Mouse (Mus musculus) neural tube, embryonic 13.5 days (tissue): ENCODE measurements around the gene B3gnt8. TPM values are rescaled to one million over a fixed set of nuclear protein-coding genes. Genes with fewer than 3 reads are reported as not detected.

Experiments
- ATAC-seq: fragments of 200-750 bp; cut with Nextera tagmentation; 2 replicates; pipeline ENCODE4 v1.8.0; 2017; ENCODE audit warnings: low read depth, mild to moderate bottlenecking, moderate TSS enrichment, moderate library complexity
- H3K27ac ChIP-seq: fragments of 300-500 bp; sonication (generic); replicated peaks from 2 replicates; pipeline ENCODE4 v1.5.1; 2015; ENCODE audit warnings: moderate library complexity, mild to moderate bottlenecking, inconsistent platforms
- H3K27me3 ChIP-seq: fragments of 300-500 bp; sonication (generic); 2 replicates; pipeline ENCODE4 v1.6.1; 2015; ENCODE audit warnings: mild to moderate bottlenecking, inconsistent platforms
- H3K36me3 ChIP-seq: fragments of 300-500 bp; sonication (generic); 2 replicates; pipeline ENCODE4 v1.6.1; 2015; ENCODE audit warnings: mild to moderate bottlenecking, inconsistent platforms
- H3K4me1 ChIP-seq: fragments of 300-500 bp; sonication (generic); replicated peaks from 2 replicates; pipeline ENCODE4 v1.6.1; 2015; ENCODE audit warnings: inconsistent platforms
- H3K4me2 ChIP-seq: fragments of 300-500 bp; sonication (generic); 2 replicates; pipeline ENCODE4 v1.6.1; 2015; ENCODE audit warnings: inconsistent platforms, mild to moderate bottlenecking, moderate library complexity
- H3K4me3 ChIP-seq: fragments of 300-500 bp; sonication (generic); 2 replicates; pipeline ENCODE4 v1.5.1; 2015; ENCODE audit warnings: mild to moderate bottlenecking, inconsistent platforms
- H3K9ac ChIP-seq: fragments of 300-500 bp; sonication (generic); 2 replicates; pipeline ENCODE4 v1.6.1; 2015; ENCODE audit warnings: moderate library complexity, mild to moderate bottlenecking, inconsistent platforms
- H3K9me3 ChIP-seq: fragments of 300-500 bp; sonication (generic); 2 replicates; pipeline ENCODE4 v1.6.1; 2016; ENCODE audit warnings: inconsistent platforms
- WGBS: fragments of 180-500 bp; shearing (Covaris S2); methylation state at CpG from one replicate; pipeline ENCODE4 v1.1.7; 2015; 5-methylcytosine and 5-hydroxymethylcytosine counted together
- polyA plus RNA-seq: library from polyadenylated mRNA; unstranded; fragments of >200 nt; fragmentation: Nextera tagmentation; extraction: Ambion mirVana; gene quantifications from 2 replicates; pipeline ENCODE4 v1.2.1, GENCODE M21; 2015

B3gnt8 gene
- polyA plus RNA-seq, 1 experiment from 2014 or later, result 6.3 TPM

DNA sequence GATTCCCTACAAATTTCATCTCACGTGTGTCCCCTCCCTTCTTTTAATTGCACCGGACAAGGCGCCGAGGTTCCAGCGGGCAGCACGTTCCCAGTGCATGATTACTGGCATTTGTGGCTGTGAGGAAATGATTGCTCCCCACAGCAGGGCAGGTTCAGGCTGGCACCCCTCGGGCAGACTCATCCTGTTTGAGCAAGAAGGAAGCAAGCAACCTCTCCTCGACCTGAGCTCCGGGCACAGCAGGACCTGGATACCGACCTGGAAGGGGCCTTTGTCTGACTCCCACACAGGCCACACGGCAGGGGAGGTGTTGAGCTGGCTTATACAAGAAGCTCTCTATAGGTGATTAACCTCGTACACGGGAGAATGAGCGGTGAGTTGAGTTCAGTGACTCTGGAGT is 18.6 kb downstream of the B3gnt8 start:
- Histone ChIP-seq H3K36me3 (peaks cover 15% of the 10 kb centered on the region), H3K9me3 (no peaks in the 10 kb centered on the region), H3K4me1 (no peaks in the 10 kb centered on the region), H3K9ac (0 out of 2 replicates have a peak overlapping the region, but pooled peaks have one; percentile 13), H3K27me3 (no peaks in the 10 kb centered on the region), H3K4me3 (no peak overlapping the region), H3K4me2 (no peak overlapping the region), H3K27ac (no peak overlapping the region)
- no peak for ATAC-seq
- 67% methylated on average over 14 of the region's 14 CpGs for WGBS

DNA sequence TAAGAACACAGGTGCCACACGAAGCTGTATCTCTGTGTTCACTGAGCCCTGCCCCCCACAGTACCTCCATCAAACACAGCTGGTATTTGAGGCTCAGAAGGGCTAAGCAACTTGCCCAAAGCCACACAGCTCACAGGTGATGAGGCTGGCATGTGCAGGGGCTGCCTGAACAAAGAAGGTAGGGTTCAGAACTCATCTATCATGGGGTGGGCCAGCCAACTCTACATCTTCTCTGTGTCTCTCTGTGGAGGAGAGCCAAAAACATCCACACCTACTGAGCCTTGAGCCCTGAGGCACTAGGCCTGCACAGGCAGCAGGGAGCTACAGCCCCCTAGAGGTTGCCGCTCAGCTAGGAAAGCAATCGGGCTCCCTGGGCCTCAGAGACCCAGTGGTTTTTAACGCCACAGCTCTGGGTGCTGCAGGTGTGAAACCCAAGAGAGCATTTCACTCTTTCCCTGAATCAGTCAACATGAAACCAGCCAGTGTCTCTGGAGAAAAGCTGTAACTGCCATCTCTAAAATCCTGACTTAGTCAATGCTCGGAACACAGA is 21.2 kb downstream of the B3gnt8 start:
- H3K4me3 ChIP-seq, result no peak overlapping the region
- ATAC-seq, result no peak

DNA sequence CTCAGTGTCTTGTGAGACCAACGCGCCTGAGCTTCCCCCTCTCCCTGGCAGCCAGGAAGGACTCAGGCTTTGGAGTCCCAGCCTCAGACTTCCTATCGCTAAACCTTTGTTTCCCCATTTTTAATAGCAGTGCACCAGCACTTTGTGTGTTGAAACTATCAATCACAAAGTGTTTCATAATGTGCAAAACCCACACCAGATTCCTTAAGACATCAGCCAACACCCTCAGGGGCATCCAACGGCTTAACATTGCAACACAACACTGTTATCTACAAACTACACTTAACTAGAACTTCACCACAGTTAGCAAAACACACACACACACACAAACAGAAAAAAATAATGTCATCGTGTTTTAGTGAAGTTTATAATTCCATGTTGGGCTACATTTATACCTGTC is 23.4 kb downstream of the B3gnt8 start:
- no peak overlapping the region for H3K27ac ChIP-seq
- 87% methylated on average over 5 of the region's 5 CpGs for WGBS
- no peaks in the 10 kb centered on the region for H3K4me1 ChIP-seq
- ATAC-seq, result no peak
- no peak overlapping the region for H3K9ac ChIP-seq
- 0 out of 2 replicates have a peak, but pooled peaks cover 6% of the 10 kb centered on the region for H3K36me3 ChIP-seq
- no peaks in the 10 kb centered on the region for H3K27me3 ChIP-seq
- H3K4me3 ChIP-seq, result no peak overlapping the region
- no peak overlapping the region for H3K4me2 ChIP-seq
- no peaks in the 10 kb centered on the region for H3K9me3 ChIP-seq

More for the DNA sequence above, 21.2 kb downstream of the B3gnt8 start:
- Histone ChIP-seq H3K36me3 (0 out of 2 replicates have a peak, but pooled peaks cover 6% of the 10 kb centered on the region), H3K27me3 (no peaks in the 10 kb centered on the region), H3K9me3 (no peaks in the 10 kb centered on the region), H3K27ac (no peak overlapping the region), H3K4me2 (no peak overlapping the region), H3K9ac (no peak overlapping the region), H3K4me1 (no peaks in the 10 kb centered on the region)
- WGBS, result 56% methylated on average over 5 of the region's 5 CpGs

GRCm38 (mm10) chr7:25651281-25651680 is 24.8 kb downstream of the B3gnt8 start:
- no peak for ATAC-seq
- Histone ChIP-seq H3K4me2 (no peak overlapping the region), H3K27ac (no peak overlapping the region), H3K4me1 (peaks cover 4% of the 10 kb centered on the region; the same call in 1 of the 2 replicates), H3K9ac (no peak overlapping the region), H3K9me3 (no peaks in the 10 kb centered on the region), H3K4me3 (no peak overlapping the region), H3K27me3 (no peaks in the 10 kb centered on the region), H3K36me3 (0 out of 2 replicates have a peak, but pooled peaks cover 6% of the 10 kb centered on the region)
- WGBS, result 82% methylated on average over 8 of the region's 8 CpGs

DNA sequence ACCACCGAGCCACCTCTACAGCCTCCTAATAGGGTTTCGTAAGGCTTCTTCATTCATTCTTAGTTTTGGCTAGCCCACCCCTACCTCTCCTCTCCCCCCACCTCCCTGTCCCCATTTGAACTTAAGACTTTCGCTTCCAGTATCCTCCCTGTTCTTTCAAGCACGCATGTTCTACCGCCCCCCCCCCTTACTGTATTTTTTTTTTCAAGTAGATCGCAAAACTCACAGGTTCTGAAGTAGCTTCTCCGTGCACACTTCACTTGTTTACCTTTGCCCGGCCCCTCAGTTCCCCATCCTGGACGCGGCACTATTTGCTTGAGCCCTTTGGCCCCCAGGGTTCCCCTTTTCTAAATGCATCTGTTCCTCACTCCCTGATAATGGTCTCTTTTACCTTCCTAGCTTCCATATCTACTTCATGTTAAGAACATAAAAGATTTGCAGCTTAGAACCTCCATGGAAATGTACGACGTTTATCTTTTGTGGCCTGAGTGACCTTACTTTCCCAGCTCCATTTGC is 25.8 kb downstream of the B3gnt8 start:
- Histone ChIP-seq H3K4me3 (no peak overlapping the region), H3K9ac (no peak overlapping the region), H3K27ac (no peak overlapping the region), H3K4me1 (peaks cover 14% of the 10 kb centered on the region), H3K36me3 (0 out of 2 replicates have a peak, but pooled peaks cover 6% of the 10 kb centered on the region), H3K27me3 (no peaks in the 10 kb centered on the region), H3K9me3 (no peaks in the 10 kb centered on the region), H3K4me2 (no peak overlapping the region)
- 91% methylated on average over 12 of the region's 12 CpGs for WGBS
- ATAC-seq, result no peak

DNA sequence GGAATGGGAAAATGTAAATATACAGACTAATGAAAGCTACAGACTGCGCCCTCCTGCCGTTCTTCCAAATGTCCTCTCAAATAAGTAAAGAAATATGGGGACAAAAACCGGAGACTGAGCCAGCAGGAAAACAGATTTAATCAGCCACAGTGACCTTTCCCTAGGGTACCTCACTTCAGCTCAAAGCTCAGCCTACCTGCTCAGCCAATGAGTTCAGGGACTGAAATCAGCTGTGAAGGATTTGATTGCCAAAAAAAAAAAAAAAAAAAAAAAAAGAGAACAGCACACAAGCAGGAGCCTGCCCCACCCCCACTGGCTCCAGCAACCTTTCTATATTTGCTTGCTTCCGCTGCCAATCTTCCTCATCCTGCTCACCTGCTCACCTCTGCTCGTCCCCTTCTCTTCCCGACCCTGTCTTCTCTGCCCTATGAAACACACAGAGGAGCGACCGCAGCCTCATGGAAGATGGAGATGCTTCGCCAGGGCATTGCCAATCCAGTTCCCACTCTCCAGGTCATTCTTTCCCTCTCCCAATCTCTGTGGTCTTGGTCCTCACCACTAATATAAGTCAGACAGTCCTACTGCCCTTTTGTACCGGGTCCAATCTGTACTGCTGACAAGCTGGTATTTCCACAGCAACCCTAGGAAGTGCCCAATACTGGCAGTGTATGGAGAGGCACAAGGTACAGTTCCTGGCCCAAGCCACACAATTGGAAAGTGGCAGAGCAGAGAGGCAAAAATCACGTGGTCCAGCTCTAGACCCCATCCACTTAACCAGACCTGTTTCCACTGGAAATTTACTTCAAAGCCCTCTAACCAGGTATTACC is 29.4 kb downstream of the B3gnt8 start:
- 0 out of 2 replicates have a peak, but pooled peaks cover 6% of the 10 kb centered on the region for H3K36me3 ChIP-seq
- WGBS, result 81% methylated on average over 11 of the region's 11 CpGs
- ATAC-seq, result no peak
- H3K4me3 ChIP-seq, result no peak overlapping the region
- no peaks in the 10 kb centered on the region for H3K9me3 ChIP-seq
- no peak overlapping the region for H3K27ac ChIP-seq
- peaks cover 36% of the 10 kb centered on the region for H3K4me1 ChIP-seq
- no peak overlapping the region for H3K9ac ChIP-seq
- H3K27me3 ChIP-seq, result no peaks in the 10 kb centered on the region
- no peak overlapping the region for H3K4me2 ChIP-seq

DNA sequence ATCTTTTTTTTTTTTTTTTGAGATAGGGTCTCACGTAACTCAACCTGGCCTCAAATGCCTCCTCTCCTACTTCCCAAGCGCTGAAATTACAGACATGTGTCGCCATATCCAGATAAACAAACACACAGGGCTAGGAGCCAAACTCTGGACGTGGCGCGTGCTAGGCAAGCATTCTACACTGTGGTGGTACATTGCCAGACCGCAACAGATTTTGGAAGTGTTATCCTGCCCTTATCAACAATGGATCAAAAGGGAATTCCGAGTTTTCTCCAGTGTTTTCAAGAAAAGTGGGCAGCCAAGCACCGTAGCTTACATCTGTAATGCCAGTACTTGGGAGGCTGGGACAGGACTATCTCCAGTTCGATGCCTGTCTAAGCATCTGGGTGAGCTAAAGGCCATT is 31.3 kb downstream of the B3gnt8 start:
- peak overlapping the region; percentile 58 for H3K4me3 ChIP-seq

GRCm38 (mm10) chr7:25658657-25659472 is 32.4 kb downstream of the B3gnt8 start, which contains the start of the genes Bckdha and Exosc5:
TSS of gene Bckdha (minus strand) at chr7:25658981.
TSS of gene Exosc5 (plus strand) at chr7:25659164.
- peaks cover 11% of the 10 kb centered on the region for H3K36me3 ChIP-seq
- under 1% methylated on average over 50 of the region's 50 CpGs for WGBS
- peak within 1 kb of the TSS; percentile 69 for H3K27ac ChIP-seq
- H3K4me2 ChIP-seq, result peak within 1 kb of the TSS; percentile 93
- H3K4me3 ChIP-seq, result peak within 1 kb of the TSS; percentile 58
- H3K9ac ChIP-seq, result peak within 1 kb of the TSS; percentile 73
- ATAC-seq, result peak; percentile 99
- H3K9me3 ChIP-seq, result no peaks in the 10 kb centered on the region
- H3K4me1 ChIP-seq, result peaks cover 36% of the 10 kb centered on the region
- H3K27me3 ChIP-seq, result no peaks in the 10 kb centered on the region

More for the DNA sequence above, 31.3 kb downstream of the B3gnt8 start:
- Histone ChIP-seq H3K27ac (no peak overlapping the region), H3K27me3 (no peaks in the 10 kb centered on the region), H3K4me2 (peak overlapping the region; percentile 93), H3K9me3 (no peaks in the 10 kb centered on the region), H3K4me1 (peaks cover 36% of the 10 kb centered on the region), H3K9ac (peak overlapping the region; percentile 72), H3K36me3 (peaks cover 4% of the 10 kb centered on the region)
- no peak for ATAC-seq
- 38% methylated on average over 10 of the region's 10 CpGs for WGBS

DNA sequence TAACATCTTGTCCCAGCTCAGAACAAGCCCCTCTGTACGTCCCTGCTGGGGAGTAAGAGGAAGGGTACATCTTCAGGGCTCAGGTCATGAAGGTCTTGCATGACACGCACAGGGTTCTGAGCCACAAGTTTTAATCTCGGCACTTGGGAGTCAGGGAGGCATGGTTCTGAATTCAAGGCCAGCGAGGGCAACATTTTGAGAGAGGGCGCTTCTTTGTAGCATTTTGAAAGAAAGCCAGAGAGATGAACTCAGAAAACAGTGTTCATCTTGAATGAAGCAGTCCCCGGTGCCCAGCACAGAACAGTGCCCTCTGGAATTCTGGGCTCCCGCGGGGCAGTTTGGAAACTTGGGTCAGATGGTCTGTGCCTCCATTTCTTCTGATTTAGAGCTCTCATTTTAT is 39.9 kb downstream of the B3gnt8 start:
- H3K9ac ChIP-seq, result no peak overlapping the region
- no peaks in the 10 kb centered on the region for H3K27me3 ChIP-seq
- peaks cover 66% of the 10 kb centered on the region for H3K36me3 ChIP-seq
- no peak for ATAC-seq
- H3K4me3 ChIP-seq, result no peak overlapping the region
- H3K4me1 ChIP-seq, result no peaks in the 10 kb centered on the region
- H3K4me2 ChIP-seq, result no peak overlapping the region
- no peak overlapping the region for H3K27ac ChIP-seq
- WGBS, result 93% methylated on average over 8 of the region's 8 CpGs
- no peaks in the 10 kb centered on the region for H3K9me3 ChIP-seq

GRCm38 (mm10) chr7:25669158-25669557 is 42.7 kb downstream of the B3gnt8 start:
- Histone ChIP-seq H3K36me3 (peaks cover 52% of the 10 kb centered on the region), H3K9me3 (no peaks in the 10 kb centered on the region), H3K4me1 (no peaks in the 10 kb centered on the region), H3K27me3 (peaks cover 12% of the 10 kb centered on the region), H3K4me3 (no peak overlapping the region), H3K4me2 (no peak overlapping the region), H3K9ac (no peak overlapping the region), H3K27ac (no peak overlapping the region)
- ATAC-seq, result no peak
- 84% methylated on average over 10 of the region's 10 CpGs for WGBS

- ATAC-seq, result no peak
- no peaks in the 10 kb centered on the region for H3K9me3 ChIP-seq
- H3K4me2 ChIP-seq, result no peak overlapping the region
- no peak overlapping the region for H3K27ac ChIP-seq
- H3K27me3 ChIP-seq, result peaks cover 17% of the 10 kb centered on the region
- H3K9ac ChIP-seq, result no peak overlapping the region
- peaks cover 47% of the 10 kb centered on the region for H3K36me3 ChIP-seq
- H3K4me3 ChIP-seq, result no peak overlapping the region
- H3K4me1 ChIP-seq, result peaks cover 5% of the 10 kb centered on the region
- WGBS, result 84% methylated on average over 9 of the region's 9 CpGs
Observed at GRCm38 (mm10) chr7:25669631-25670030, 43.2 kb downstream of the B3gnt8 start.
